Mouse (Mus musculus): ENCODE measurements around the gene Fut2.
"Not testable (repeated sequence)": the region's sequence is repeated elsewhere in the genome, so short reads cannot be mapped to it uniquely, and the experiment has no call there.

Gene Fut2

GRCm38 (mm10) chr7:45679966-45680621 is 13.9 kb upstream of the Fut2 start:
- CTCF ChIA-PET: no interaction called here

DNA sequence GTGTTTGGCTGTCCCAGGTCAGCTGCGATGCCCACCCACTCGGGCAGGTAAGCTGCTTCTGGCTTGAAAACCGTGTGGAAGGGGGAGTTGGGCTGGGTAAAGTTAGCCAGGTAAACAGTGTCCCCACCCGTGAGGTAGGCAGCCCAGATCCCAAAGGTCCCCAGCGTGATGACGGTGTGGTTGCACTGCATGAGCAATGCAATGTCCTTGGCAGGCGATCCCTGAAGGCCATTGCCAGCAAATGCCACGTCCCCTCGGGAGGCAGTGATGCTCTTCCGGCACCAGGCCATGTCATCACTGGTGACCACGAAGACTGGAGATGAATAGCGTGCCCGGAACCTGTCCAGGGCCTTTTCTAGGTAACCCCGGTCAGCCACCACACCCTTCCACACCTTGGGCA is 12.3 kb upstream of the Fut2 start:
- CTCF ChIA-PET: no interaction called here

GRCm38 (mm10) chr7:45677627-45678295 is 11.6 kb upstream of the Fut2 start:
- CTCF ChIA-PET: no interaction called here

GRCm38 (mm10) chr7:45668921-45669320 is 2.7 kb upstream of the Fut2 start:
- CTCF ChIA-PET: no interaction called here

DNA sequence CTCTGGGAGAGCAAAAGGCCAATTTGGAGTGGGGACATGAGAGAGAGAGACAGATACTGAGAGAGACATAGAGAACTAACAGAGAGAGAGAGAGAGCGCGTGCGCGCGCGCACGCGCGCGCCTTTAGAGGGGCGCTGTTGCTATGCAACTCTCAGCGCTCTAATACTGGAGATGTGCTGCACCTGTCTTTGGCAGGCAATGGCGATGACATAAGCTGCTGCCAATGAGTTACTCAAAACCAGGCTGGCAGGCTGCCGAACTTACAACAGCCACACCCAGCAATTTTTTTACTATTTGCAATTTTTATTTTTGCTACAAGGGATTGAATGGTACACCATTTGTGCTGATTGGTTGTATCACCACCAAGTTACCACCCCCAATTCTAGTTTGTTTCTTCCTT is 1.6 kb upstream of the Fut2 start:
- CTCF ChIA-PET: no interaction called here

DNA sequence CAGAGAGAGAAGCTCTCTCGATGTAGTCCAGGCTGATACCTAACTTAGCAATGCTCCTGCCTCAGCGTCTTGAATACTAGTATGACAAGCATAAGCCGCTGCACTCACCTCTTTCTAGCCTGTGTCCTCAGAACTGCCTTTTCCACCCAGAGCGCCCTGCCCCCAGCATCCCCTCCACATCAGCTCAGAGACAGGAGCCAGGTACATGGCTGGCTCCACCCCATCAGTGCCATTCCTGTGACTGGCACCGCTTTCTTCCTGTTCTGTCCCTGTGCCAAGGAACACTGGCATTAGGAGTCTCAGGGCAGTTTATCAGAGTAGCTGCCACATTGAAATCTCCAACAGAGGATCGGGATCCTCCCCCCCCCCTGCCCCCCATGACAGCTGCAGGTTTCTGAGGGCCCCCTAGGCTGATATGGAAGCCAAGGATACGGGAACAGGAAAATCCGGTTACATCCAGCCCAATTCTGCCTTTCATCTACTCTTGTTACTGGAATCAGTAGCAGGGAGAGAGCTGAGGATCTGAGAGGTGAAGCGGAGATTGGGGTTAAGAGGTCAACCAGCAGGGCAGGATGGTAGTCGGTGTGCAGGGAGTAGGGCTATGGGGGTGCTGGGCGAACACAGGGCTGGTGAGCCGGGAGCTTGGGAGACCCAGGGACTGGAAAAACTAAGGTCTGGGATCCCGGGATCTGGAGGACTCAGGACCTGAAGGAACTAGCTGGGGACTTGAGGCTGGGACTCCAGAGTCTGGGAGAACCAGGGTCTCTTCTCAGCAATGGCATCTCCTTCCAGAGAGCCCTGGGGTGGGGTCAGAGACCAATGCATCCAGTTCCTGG is 673 bp downstream of the Fut2 start:
- CTCF ChIA-PET: no interaction called here

GRCm38 (mm10) chr7:45661702-45662101 is 4.5 kb downstream of the Fut2 start:
- CTCF ChIA-PET: not testable (repeated sequence)

GRCm38 (mm10) chr7:45660746-45661478 is 5.3 kb downstream of the Fut2 start:
- CTCF ChIA-PET: no interaction called here

GRCm38 (mm10) chr7:45654424-45655047 is 11.7 kb downstream of the Fut2 start:
- CTCF ChIA-PET: interaction anchor here (0.6 kb wide), 1 partner anchor 120 kb away, joined by 3 read pairs; no protein-coding TSS in a partner anchor

DNA sequence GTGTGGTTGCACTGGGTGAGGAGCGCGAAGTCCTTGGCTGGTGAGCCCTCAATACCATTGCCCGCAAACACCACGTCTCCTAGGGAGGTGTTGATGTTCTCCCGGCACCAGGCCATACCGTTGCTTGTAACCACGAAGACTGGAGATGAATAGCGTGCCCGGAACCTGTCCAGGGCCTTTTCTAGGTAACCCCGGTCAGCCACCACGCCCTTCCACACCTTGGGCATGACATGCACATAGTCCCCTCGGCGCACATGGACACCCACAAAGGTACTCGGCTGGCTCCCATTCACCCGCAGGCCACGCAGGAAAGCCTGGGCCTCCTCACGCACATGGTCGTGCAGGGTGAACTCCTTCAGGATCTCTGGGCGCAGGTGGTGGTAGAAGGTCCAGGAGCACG is 15.7 kb downstream of the Fut2 start:
- CTCF ChIA-PET: not testable (repeated sequence)

DNA sequence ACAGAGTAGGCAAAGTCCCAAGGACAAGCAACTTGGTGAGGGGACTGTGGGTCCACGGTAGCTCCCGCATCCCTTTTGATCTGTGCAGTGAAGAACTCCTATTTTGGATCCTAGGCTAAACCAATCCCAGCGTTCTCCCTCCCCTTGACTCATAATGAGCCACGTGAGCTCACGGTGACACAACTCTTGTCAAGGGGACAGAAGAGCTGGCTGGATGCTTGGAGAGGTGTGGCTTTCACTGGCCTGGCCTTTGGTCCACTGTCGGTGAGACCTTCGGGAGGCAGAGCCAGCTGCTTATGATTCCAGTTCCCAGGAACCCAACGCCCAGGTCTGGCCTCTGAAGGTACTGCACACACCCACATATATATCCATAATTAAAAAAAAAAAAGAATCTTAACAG is 16.8 kb downstream of the Fut2 start:
- CTCF ChIA-PET: no interaction called here

DNA sequence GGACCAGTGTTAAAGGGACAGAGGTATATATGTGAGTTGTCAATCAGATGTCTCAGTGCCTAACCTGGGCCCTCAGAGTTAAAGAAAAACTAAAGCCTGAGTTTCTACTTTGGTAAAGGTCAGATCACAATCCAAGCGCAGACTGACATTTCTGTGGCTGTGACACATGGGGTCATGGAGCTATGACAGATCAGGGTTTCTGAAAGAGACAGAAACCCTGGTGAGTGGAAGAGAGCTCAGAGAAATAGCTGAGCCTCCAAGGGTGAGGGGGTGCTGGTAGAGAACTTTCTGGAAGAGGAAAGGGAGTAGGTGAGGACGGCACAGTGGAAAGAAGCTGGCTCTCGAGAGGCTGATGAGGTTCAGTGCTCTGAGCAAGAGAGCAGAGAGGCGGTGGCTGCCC is 19.5 kb downstream of the Fut2 start:
- CTCF ChIA-PET: no interaction called here

DNA sequence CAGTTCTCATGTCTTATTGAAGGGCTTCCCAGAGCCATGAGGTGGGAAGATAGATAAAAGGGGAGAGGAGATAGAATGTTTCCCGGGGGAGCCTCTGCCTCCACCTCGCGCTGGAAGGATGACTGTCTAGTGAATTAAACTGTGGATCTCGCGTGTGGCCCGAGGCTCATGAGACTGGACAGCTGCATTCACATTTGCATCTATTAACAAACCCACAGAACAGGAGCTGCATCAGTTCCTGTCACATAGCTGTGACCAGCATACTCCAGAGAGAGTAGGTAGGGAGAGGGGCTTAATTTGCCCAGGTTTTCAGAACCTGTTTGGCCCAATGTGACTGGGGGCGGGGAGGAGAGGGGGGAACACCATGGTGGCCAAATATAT is 20.6 kb downstream of the Fut2 start:
- CTCF ChIA-PET: interaction anchor here (0.6 to 1.3 kb wide), 2 partner anchors 10 to 440 kb away, joined by 4 to 6 read pairs; no protein-coding TSS in a partner anchor

GRCm38 (mm10) chr7:45644872-45645590 is 21.2 kb downstream of the Fut2 start:
- CTCF ChIA-PET: interaction anchor here (0.6 to 1.3 kb wide), 2 partner anchors 10 to 440 kb away, joined by 4 to 6 read pairs; no protein-coding TSS in a partner anchor

GRCm38 (mm10) chr7:45644183-45644582 is 22.0 kb downstream of the Fut2 start:
- CTCF ChIA-PET: no interaction called here

DNA sequence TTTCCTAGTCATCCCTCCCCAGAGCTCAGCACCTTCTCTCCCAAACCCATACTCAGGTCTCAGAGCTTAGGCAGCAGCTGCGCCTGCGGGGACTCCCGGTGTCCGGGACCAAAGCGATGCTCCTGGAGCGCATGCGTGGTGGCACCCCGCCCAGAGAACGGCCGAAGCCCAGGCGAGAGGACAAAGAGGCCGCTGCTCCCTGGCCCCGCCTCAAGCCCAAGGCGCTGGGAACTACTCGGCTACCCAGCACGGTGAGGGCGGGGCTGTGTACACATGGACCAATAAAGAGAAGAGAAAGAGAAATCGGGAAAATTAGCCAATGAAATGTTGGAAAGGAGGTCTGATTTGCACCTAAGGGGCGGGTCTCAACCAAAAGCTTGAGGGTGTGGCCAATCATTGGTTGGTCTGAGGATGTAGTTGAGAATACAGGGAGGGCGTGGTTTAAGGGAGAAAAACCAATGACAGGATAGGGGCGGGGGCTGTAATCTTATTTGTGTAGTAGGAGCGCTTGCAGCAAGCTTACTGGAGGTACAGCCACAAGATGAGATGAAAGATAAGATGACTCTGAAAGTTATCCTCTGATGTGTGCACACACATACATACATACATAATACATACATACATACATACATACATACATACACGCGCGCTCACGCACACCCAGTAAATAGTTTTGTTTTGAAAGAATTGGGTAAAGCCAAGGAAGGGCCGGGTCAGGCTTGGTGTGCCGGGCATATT is 22.6 kb downstream of the Fut2 start:
- CTCF ChIA-PET: no interaction called here

DNA sequence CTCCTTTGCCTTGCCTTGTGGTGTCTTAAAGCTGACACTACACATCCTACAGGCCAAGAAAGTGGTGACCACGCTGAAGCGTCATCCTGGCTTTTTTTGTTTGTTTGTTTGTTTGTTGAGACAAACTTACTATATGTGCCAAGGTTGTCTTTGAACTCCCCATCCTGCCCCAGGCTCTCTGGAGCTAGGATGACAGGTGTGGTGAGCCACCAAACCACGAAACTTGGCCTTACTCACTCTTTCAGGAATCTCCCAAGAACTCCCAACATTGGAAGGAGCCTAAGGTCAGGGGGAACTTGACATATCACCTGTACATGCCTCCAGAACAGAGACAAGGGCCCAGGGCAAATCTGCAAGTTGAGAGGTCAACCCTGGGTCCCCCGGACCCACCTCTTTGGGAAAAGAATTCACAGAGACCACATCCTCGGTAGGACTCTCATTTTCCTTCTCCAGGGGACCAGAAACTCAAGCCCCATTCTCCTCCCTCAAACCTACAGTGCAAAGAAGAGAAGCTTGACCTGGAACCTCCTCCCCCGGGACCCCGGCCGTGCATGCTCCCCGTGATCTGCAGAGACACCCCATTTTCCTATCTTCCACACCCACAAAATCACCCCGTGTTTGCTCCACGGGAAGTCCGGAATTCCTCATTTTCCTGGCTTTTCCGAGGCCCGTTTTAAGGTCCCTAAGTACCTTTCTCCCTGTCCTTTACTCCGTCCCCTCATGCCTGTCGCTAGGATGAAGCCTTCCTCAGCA is 23.5 kb downstream of the Fut2 start:
- CTCF ChIA-PET: no interaction called here

GRCm38 (mm10) chr7:45642083-45642482 is 24.1 kb downstream of the Fut2 start:
- CTCF ChIA-PET: no interaction called here

GRCm38 (mm10) chr7:45641391-45642040 is 24.7 kb downstream of the Fut2 start:
- CTCF ChIA-PET: no interaction called here
